Mouse (Mus musculus): ENCODE results near the gene Dnajb1. TPM values are rescaled to one million over a fixed set of nuclear protein-coding genes. Genes with fewer than 3 reads are reported as not detected.
"Not testable (repeated sequence)": the region's sequence is repeated elsewhere in the genome, so short reads cannot be mapped to it uniquely, and the experiment has no call there.

Gene Dnajb1
- polyA plus RNA-seq (2015; fragmentation: Nextera tagmentation; extraction: Ambion mirVana): 54.3 and 54.4 TPM in 2 replicates

GRCm38 (mm10) chr8:83607661-83608397, at the start of gene Dnajb1, which contains the start of gene Tecr:
Gene Dnajb1 (plus strand): TSS chr8:83608193.
Gene Tecr (minus strand): TSS chr8:83607971.
- H3K9ac ChIP-seq: peak within 1 kb of the TSS; percentile 89
- peak within 1 kb of the TSS; percentile 97 for H3K27ac ChIP-seq (replicated peaks)
- peaks cover 31% of the 10 kb centered on the region for H3K4me1 ChIP-seq (replicated peaks)
- ATAC-seq (ENCODE audit: low read depth): peak; percentile 97
- H3K36me3 ChIP-seq: peaks cover 33% of the 10 kb centered on the region
- WGBS: under 1% methylated on average over 64 of the region's 69 CpGs
- H3K4me2 ChIP-seq: peak within 1 kb of the TSS; percentile 90
- H3K27me3 ChIP-seq: no peaks in the 10 kb centered on the region
- H3K4me3 ChIP-seq: peak within 1 kb of the TSS; percentile 79
- no peaks in the 10 kb centered on the region for H3K9me3 ChIP-seq

GRCm38 (mm10) chr8:83562669-83563068, 45.3 kb upstream of the Dnajb1 start:
- Histone ChIP-seq H3K27ac (replicated peaks) (no peak overlapping the region), H3K27me3 (no peaks in the 10 kb centered on the region), H3K4me3 (no peak overlapping the region), H3K4me2 (no peak overlapping the region), H3K9me3 (no peaks in the 10 kb centered on the region), H3K9ac (no peak overlapping the region), H3K4me1 (replicated peaks) (peaks cover 6% of the 10 kb centered on the region), H3K36me3 (no peaks in the 10 kb centered on the region)
- WGBS: 87% methylated on average over 3 of the region's 3 CpGs
- no peak for ATAC-seq (ENCODE audit: low read depth)

GRCm38 (mm10) chr8:83563246-83563645, 44.7 kb upstream of the Dnajb1 start:
- H3K4me2 ChIP-seq: no peak overlapping the region
- 71% methylated on average over 4 of the region's 4 CpGs for WGBS
- H3K27me3 ChIP-seq: no peaks in the 10 kb centered on the region
- no peak overlapping the region for H3K27ac ChIP-seq (replicated peaks)
- no peak for ATAC-seq (ENCODE audit: low read depth)
- H3K36me3 ChIP-seq: no peaks in the 10 kb centered on the region
- no peaks in the 10 kb centered on the region for H3K9me3 ChIP-seq
- peaks cover 12% of the 10 kb centered on the region for H3K4me1 ChIP-seq (replicated peaks)
- no peak overlapping the region for H3K4me3 ChIP-seq
- H3K9ac ChIP-seq: no peak overlapping the region

GRCm38 (mm10) chr8:83565731-83566375, 42.1 kb upstream of the Dnajb1 start:
- H3K4me1 ChIP-seq (replicated peaks): peaks cover 23% of the 10 kb centered on the region
- H3K27ac ChIP-seq (replicated peaks): no peak overlapping the region
- no peaks in the 10 kb centered on the region for H3K27me3 ChIP-seq
- H3K36me3 ChIP-seq: peaks cover 12% of the 10 kb centered on the region
- H3K4me3 ChIP-seq: no peak overlapping the region; the same call in 1 of the 2 replicates
- ATAC-seq (ENCODE audit: low read depth): peak; percentile 4
- no peaks in the 10 kb centered on the region for H3K9me3 ChIP-seq
- 77% methylated on average over 9 of the region's 9 CpGs for WGBS
- no peak overlapping the region for H3K9ac ChIP-seq
- H3K4me2 ChIP-seq: no peak overlapping the region

GRCm38 (mm10) chr8:83566469-83567395, 41.3 kb upstream of the Dnajb1 start, which contains the start of gene Ndufb7:
Gene Ndufb7 (plus strand): TSS chr8:83566671.
- H3K4me1 ChIP-seq (replicated peaks): peaks cover 23% of the 10 kb centered on the region
- H3K27me3 ChIP-seq: no peaks in the 10 kb centered on the region
- peak within 1 kb of the TSS; percentile 96 for H3K4me2 ChIP-seq
- H3K9ac ChIP-seq: peak within 1 kb of the TSS; percentile 81
- H3K27ac ChIP-seq (replicated peaks): peak within 1 kb of the TSS; percentile 84
- H3K4me3 ChIP-seq: peak within 1 kb of the TSS; percentile 66
- peaks cover 21% of the 10 kb centered on the region for H3K36me3 ChIP-seq
- H3K9me3 ChIP-seq: no peaks in the 10 kb centered on the region
- under 1% methylated on average over 48 of the region's 48 CpGs for WGBS
- peak; percentile 87 for ATAC-seq (ENCODE audit: low read depth)

- no peaks in the 10 kb centered on the region for H3K9me3 ChIP-seq
- peak overlapping the region; percentile 96 for H3K4me2 ChIP-seq
- H3K36me3 ChIP-seq: peaks cover 30% of the 10 kb centered on the region
- 62% methylated on average over 3 of the region's 3 CpGs for WGBS
- H3K4me3 ChIP-seq: peak overlapping the region; percentile 66
- H3K4me1 ChIP-seq (replicated peaks): peaks cover 23% of the 10 kb centered on the region
- H3K9ac ChIP-seq: peak overlapping the region; percentile 81
- H3K27ac ChIP-seq (replicated peaks): no peak overlapping the region
- ATAC-seq (ENCODE audit: low read depth): no peak
- H3K27me3 ChIP-seq: no peaks in the 10 kb centered on the region
These were observed 40.3 kb upstream of the Dnajb1 start for GRCm38 (mm10) chr8:83567668-83568067.

GRCm38 (mm10) chr8:83568128-83568527, 39.9 kb upstream of the Dnajb1 start:
- WGBS: 81% methylated on average over 5 of the region's 5 CpGs
- Histone ChIP-seq H3K36me3 (peaks cover 35% of the 10 kb centered on the region), H3K9me3 (no peaks in the 10 kb centered on the region), H3K4me1 (replicated peaks) (peaks cover 23% of the 10 kb centered on the region), H3K27ac (replicated peaks) (no peak overlapping the region), H3K9ac (peak overlapping the region; percentile 81), H3K27me3 (no peaks in the 10 kb centered on the region), H3K4me2 (peak overlapping the region; percentile 96), H3K4me3 (peak overlapping the region; percentile 66; the same call in 1 of the 2 replicates)
- no peak for ATAC-seq (ENCODE audit: low read depth)

GRCm38 (mm10) chr8:83568755-83569154, 39.2 kb upstream of the Dnajb1 start:
- H3K27me3 ChIP-seq: no peaks in the 10 kb centered on the region
- H3K4me1 ChIP-seq (replicated peaks): peaks cover 23% of the 10 kb centered on the region
- H3K4me2 ChIP-seq: no peak overlapping the region
- H3K9me3 ChIP-seq: no peaks in the 10 kb centered on the region
- no peak overlapping the region for H3K9ac ChIP-seq
- no peak overlapping the region for H3K27ac ChIP-seq (replicated peaks)
- no peak for ATAC-seq (ENCODE audit: low read depth)
- H3K36me3 ChIP-seq: peaks cover 41% of the 10 kb centered on the region
- WGBS: 76% methylated on average over 5 of the region's 5 CpGs
- H3K4me3 ChIP-seq: no peak overlapping the region

- no peaks in the 10 kb centered on the region for H3K9me3 ChIP-seq
- H3K4me3 ChIP-seq: no peak overlapping the region
- 79% methylated on average over 4 of the region's 4 CpGs for WGBS
- H3K4me2 ChIP-seq: no peak overlapping the region
- no peak overlapping the region for H3K27ac ChIP-seq (replicated peaks)
- peaks cover 45% of the 10 kb centered on the region for H3K36me3 ChIP-seq
- H3K27me3 ChIP-seq: no peaks in the 10 kb centered on the region
- H3K4me1 ChIP-seq (replicated peaks): peaks cover 23% of the 10 kb centered on the region
- ATAC-seq (ENCODE audit: low read depth): no peak
- H3K9ac ChIP-seq: no peak overlapping the region
These were observed 38.8 kb upstream of the Dnajb1 start for GRCm38 (mm10) chr8:83569165-83569564.

GRCm38 (mm10) chr8:83570272-83571000, 37.6 kb upstream of the Dnajb1 start:
- 84% methylated on average over 15 of the region's 15 CpGs for WGBS
- Histone ChIP-seq H3K9me3 (no peaks in the 10 kb centered on the region), H3K27me3 (no peaks in the 10 kb centered on the region), H3K4me1 (replicated peaks) (peaks cover 36% of the 10 kb centered on the region), H3K4me2 (no peak overlapping the region), H3K27ac (replicated peaks) (no peak overlapping the region), H3K4me3 (no peak overlapping the region), H3K9ac (no peak overlapping the region), H3K36me3 (peaks cover 47% of the 10 kb centered on the region)
- no peak for ATAC-seq (ENCODE audit: low read depth)

- H3K9ac ChIP-seq; H3K27ac ChIP-seq (replicated peaks); H3K4me2 ChIP-seq; ATAC-seq (ENCODE audit: low read depth); H3K4me3 ChIP-seq; H3K9me3 ChIP-seq; H3K27me3 ChIP-seq: not testable (repeated sequence)
- Histone ChIP-seq H3K4me1 (replicated peaks) (peaks cover 41% of the 10 kb centered on the region), H3K36me3 (peaks cover 47% of the 10 kb centered on the region)
- 96% methylated on average over 7 of the region's 7 CpGs for WGBS
These were observed 37.0 kb upstream of the Dnajb1 start for GRCm38 (mm10) chr8:83571001-83571340.
